Mouse (Mus musculus) CH12.LX (cell line): ENCODE results near the gene Pold1. TPM values are rescaled to one million over a fixed set of nuclear protein-coding genes. Genes with fewer than 3 reads are reported as not detected.

Source experiments
- DNase-seq: peaks from one replicate; pipeline ENCODE4 v3.0.0-alpha.2; 2013; ENCODE audit errors: extremely low read depth
- H3K27ac ChIP-seq: 2 replicates; pipeline ENCODE4 v1.5.1; 2012; ENCODE audit warnings: low read depth, mild to moderate bottlenecking, control low read depth, moderate library complexity; ENCODE audit not compliant: insufficient read depth
- H3K27me3 ChIP-seq: replicated peaks from 2 replicates; pipeline ENCODE3; 2012; ENCODE audit warnings: inconsistent platforms
- H3K36me3 ChIP-seq, 2 experiments: replicated peaks in 1 of 2; 2 replicates each; pipeline versions ENCODE3 to v1.6.1; 2012; ENCODE audit warnings: inconsistent platforms in 1 of 2, low read length in 1 of 2, mild to moderate bottlenecking in 1 of 2, mixed read lengths in 1 of 2, moderate library complexity in 1 of 2; ENCODE audit not compliant: control insufficient read depth in 1 of 2, insufficient read depth in 1 of 2
- H3K4me1 ChIP-seq, 2 experiments: 2 replicates each; pipeline ENCODE4 v1.6.1; 2012; ENCODE audit warnings: inconsistent platforms in 1 of 2, moderate library complexity in 1 of 2; ENCODE audit not compliant: insufficient read depth in 2 of 2, control insufficient read depth in 1 of 2
- H3K4me2 ChIP-seq: 2 replicates; pipeline ENCODE4 v1.6.1; 2012; ENCODE audit warnings: low read depth, mild to moderate bottlenecking, control low read depth; ENCODE audit not compliant: poor library complexity, insufficient read depth, severe bottlenecking
- H3K4me3 ChIP-seq, 3 experiments: fragments of 150-350 bp in 1 of 3; sonication (generic) in 1 of 3; replicated peaks in 1 of 3; 2 replicates each; pipeline versions ENCODE3 to v1.5.1; 2011 to 2012; ENCODE audit warnings: low read depth in 2 of 3, low read length in 2 of 3, mild to moderate bottlenecking in 2 of 3, moderate library complexity in 2 of 3, control low read depth in 1 of 3, improper control_type of control experiment in 1 of 3, inconsistent platforms in 1 of 3, mixed read lengths in 1 of 3; ENCODE audit not compliant: poor library complexity in 1 of 3
- H3K79me2 ChIP-seq: replicated peaks from 2 replicates; pipeline ENCODE4 v1.6.1; 2012; ENCODE audit warnings: mild to moderate bottlenecking, moderate library complexity; ENCODE audit not compliant: control insufficient read depth, poor library complexity, insufficient read depth, severe bottlenecking; ENCODE audit errors: extremely low read depth
- H3K9ac ChIP-seq: 2 replicates; pipeline ENCODE4 v1.6.1; 2012; ENCODE audit warnings: low read depth, mild to moderate bottlenecking, control low read depth, moderate library complexity; ENCODE audit not compliant: insufficient read depth
- H3K9me3 ChIP-seq: replicated peaks from 2 replicates; pipeline ENCODE3; 2012; ENCODE audit warnings: low read length, inconsistent platforms, mixed read lengths
- CHD1 ChIP-seq: IDR thresholded peaks from 2 replicates; pipeline ENCODE4 v1.6.1; 2012; ENCODE audit warnings: low read depth, low read length, improper control_type of control experiment, inconsistent platforms
- CHD2 ChIP-seq: IDR thresholded peaks from 2 replicates; pipeline ENCODE4 v1.6.1; 2011; ENCODE audit warnings: low read length, improper control_type of control experiment
- EP300 ChIP-seq: IDR thresholded peaks from 2 replicates; pipeline ENCODE4 v1.6.1; 2011; ENCODE audit warnings: low read length, improper control_type of control experiment
- ETS1 ChIP-seq: conservative IDR thresholded peaks from 2 replicates; pipeline ENCODE4 v1.6.1; 2012; ENCODE audit warnings: low read depth, mild to moderate bottlenecking, inconsistent platforms, low read length, improper control_type of control experiment, moderate library complexity
- GABPA ChIP-seq: IDR thresholded peaks from 2 replicates; pipeline ENCODE4 v1.6.1; 2012; ENCODE audit warnings: low read depth, low read length, improper control_type of control experiment, inconsistent platforms; ENCODE audit not compliant: insufficient replicate concordance
- HCFC1 ChIP-seq: IDR thresholded peaks from 2 replicates; pipeline ENCODE4 v1.6.1; 2012; ENCODE audit warnings: low read depth, mild to moderate bottlenecking, inconsistent platforms, low read length, improper control_type of control experiment
- IRF4 ChIP-seq: IDR thresholded peaks from 2 replicates; pipeline ENCODE4 v1.6.1; 2014; ENCODE audit warnings: low read depth, mild to moderate bottlenecking, inconsistent platforms, low read length, improper control_type of control experiment
- JUN ChIP-seq: IDR thresholded peaks from 2 replicates; pipeline ENCODE4 v1.6.1; 2011; ENCODE audit warnings: low read depth, mild to moderate bottlenecking, low read length, improper control_type of control experiment, moderate library complexity; ENCODE audit not compliant: insufficient read depth
- JUND ChIP-seq: conservative IDR thresholded peaks from 2 replicates; pipeline ENCODE4 v1.6.1; 2011; ENCODE audit warnings: low read depth, low read length, improper control_type of control experiment
- MAX ChIP-seq: IDR thresholded peaks from 2 replicates; pipeline ENCODE4 v1.6.1; 2011; ENCODE audit warnings: low read length, improper control_type of control experiment
- MAZ ChIP-seq: IDR thresholded peaks from 2 replicates; pipeline ENCODE4 v1.6.1; 2012; ENCODE audit warnings: low read depth, mild to moderate bottlenecking, inconsistent platforms, low read length, improper control_type of control experiment, moderate library complexity
- MXI1 ChIP-seq: IDR thresholded peaks from 2 replicates; pipeline ENCODE4 v1.6.1; 2011; ENCODE audit warnings: mild to moderate bottlenecking, low read depth, low read length, improper control_type of control experiment
- MYC ChIP-seq: IDR thresholded peaks from 2 replicates; pipeline ENCODE4 v1.6.1; 2011; ENCODE audit warnings: low read depth, mild to moderate bottlenecking, improper control_type of control experiment, low read length
- NELFE ChIP-seq: IDR thresholded peaks from 2 replicates; pipeline ENCODE4 v1.6.1; 2011; ENCODE audit warnings: low read depth, low read length, improper control_type of control experiment
- NRF1 ChIP-seq: IDR thresholded peaks from 2 replicates; pipeline ENCODE4 v1.6.1; 2014; ENCODE audit warnings: low read depth, mild to moderate bottlenecking, inconsistent platforms, low read length, improper control_type of control experiment, moderate library complexity
- POLR2A ChIP-seq: IDR thresholded peaks from 2 replicates; pipeline ENCODE4 v1.6.1; 2011; ENCODE audit warnings: low read depth, mild to moderate bottlenecking, improper control_type of control experiment, low read length
- POLR2AphosphoS2 ChIP-seq: IDR thresholded peaks from 2 replicates; pipeline ENCODE4 v1.6.1; 2011; ENCODE audit warnings: low read depth, low read length, improper control_type of control experiment
- RAD21 ChIP-seq: IDR thresholded peaks from 2 replicates; pipeline ENCODE4 v1.6.1; 2011; ENCODE audit warnings: low read depth, mild to moderate bottlenecking, low read length, improper control_type of control experiment, moderate library complexity
- RCOR1 ChIP-seq: conservative IDR thresholded peaks from 2 replicates; pipeline ENCODE4 v1.6.1; 2012; ENCODE audit warnings: low read depth, mild to moderate bottlenecking, inconsistent platforms, low read length, improper control_type of control experiment
- SMC3 ChIP-seq: IDR thresholded peaks from 2 replicates; pipeline ENCODE4 v1.6.1; 2011; ENCODE audit warnings: low read depth, low read length, improper control_type of control experiment
- TBP ChIP-seq: conservative IDR thresholded peaks from 2 replicates; pipeline ENCODE4 v1.6.1; 2011; ENCODE audit warnings: low read depth, low read length, improper control_type of control experiment
- TCF12 ChIP-seq: IDR thresholded peaks from 2 replicates; pipeline ENCODE4 v1.6.1; 2014; ENCODE audit warnings: low read depth, mild to moderate bottlenecking, inconsistent platforms, low read length, improper control_type of control experiment
- UBTF ChIP-seq: IDR thresholded peaks from 2 replicates; pipeline ENCODE4 v1.6.1; 2012; ENCODE audit warnings: low read depth, mild to moderate bottlenecking, inconsistent platforms, low read length, improper control_type of control experiment, moderate library complexity
- USF1 ChIP-seq: IDR thresholded peaks from 2 replicates; pipeline ENCODE4 v1.6.1; 2014; ENCODE audit warnings: low read depth, mild to moderate bottlenecking, inconsistent platforms, low read length, improper control_type of control experiment
- USF2 ChIP-seq: conservative IDR thresholded peaks from 2 replicates; pipeline ENCODE4 v1.6.1; 2011; ENCODE audit warnings: low read depth, low read length, improper control_type of control experiment
- ZMIZ1 ChIP-seq: IDR thresholded peaks from 2 replicates; pipeline ENCODE4 v1.6.1; 2012; ENCODE audit warnings: low read depth, mild to moderate bottlenecking, inconsistent platforms, low read length, improper control_type of control experiment
- ZNF384 ChIP-seq: IDR thresholded peaks from 2 replicates; pipeline ENCODE4 v1.6.1; 2012; ENCODE audit warnings: low read depth, low read length, improper control_type of control experiment, inconsistent platforms
- dilution Hi-C: fragments of 300-500 bp; cut with MboI; formaldehyde crosslinking; loops from 2 replicates; pipeline ENCODE4 v1.14.3; 2020; ENCODE audit warnings: low sequenced_read_pairs; ENCODE audit not compliant: extremely low pct_unique_long_range_greater_than_20kb, extremely low pct_ligation_motif_present
- in situ Hi-C: fragments of 300-500 bp; cut with MboI; formaldehyde crosslinking; loops from 3 replicates; pipeline ENCODE4 v1.14.3; 2019; ENCODE audit warnings: low sequenced_read_pairs, low pct_ligation_motif_present, low pct_unique_long_range_greater_than_20kb, mixed read lengths
- polyA plus RNA-seq: library from polyadenylated mRNA; unstranded; fragments of >175 nt; gene quantifications from 2 replicates; pipeline ENCODE4 v1.2.1, GENCODE M21; 2012; ENCODE audit warnings: low read depth; ENCODE audit not compliant: insufficient read length
- total RNA-seq, 2 experiments: library from RNA; depleted of rRNA; stranded (reverse); fragments of 300-350 nt in 1 of 2; fragments of >200 nt in 1 of 2; gene quantifications; 2 replicates each; pipeline ENCODE4 v1.2.3; 2012 to 2014

Gene Pold1
- total and polyA plus RNA-seq, 3 experiments: 49.3 to 131 (median 67.6) TPM

- TF ChIP-seq TBP: no peak
- TF ChIP-seq JUND: no peak
- TF ChIP-seq SMC3: no peak
- no peak for TF ChIP-seq POLR2AphosphoS2
- no peak for TF ChIP-seq CHD1
- TF ChIP-seq MXI1: no peak
- no peak for TF ChIP-seq RAD21
- no peak for TF ChIP-seq ZNF384
- no peak for TF ChIP-seq MYC
- TF ChIP-seq CHD2: 0 out of 2 replicates have a peak, but pooled peaks have one; percentile 22
- no peak for TF ChIP-seq HCFC1
- TF ChIP-seq MAZ: peak; percentile 82; the same call in 1 of the 2 replicates
- no peak for TF ChIP-seq JUN
These were observed 14.4 kb downstream of the Pold1 start (continued) for GRCm38 (mm10) chr7:44534242-44534641.

- H3K36me3 ChIP-seq: peaks cover 39 to 68% of the 10 kb centered on the region in 2 experiments
- H3K4me2 ChIP-seq: peak overlapping the region; percentile 52
- 0 out of 2 replicates have a peak, but pooled peaks have one; percentile 22 for TF ChIP-seq UBTF
- no peak for TF ChIP-seq ETS1
- no peak overlapping the region; the same call in 1 of the 2 replicates for H3K9ac ChIP-seq
- peak; percentile 44 for DNase-seq
- dilution Hi-C loops (no loop called here), in situ Hi-C loops (no loop called here)
- H3K27me3 ChIP-seq: no peaks in the 10 kb centered on the region
- H3K4me3 ChIP-seq: peak overlapping the region in 2 of 3 experiments; percentile 11 to 43
- H3K79me2 ChIP-seq: peaks cover 10% of the 10 kb centered on the region
- H3K4me1 ChIP-seq: peaks cover 53 to 69% of the 10 kb centered on the region in 2 experiments
- H3K9me3 ChIP-seq: no peaks in the 10 kb centered on the region
- peak overlapping the region; percentile 98 for H3K27ac ChIP-seq
These were observed 15.0 kb downstream of the Pold1 start for GRCm38 (mm10) chr7:44533746-44534045.

GRCm38 (mm10) chr7:44532918-44533745 lies 15.5 kb downstream of the Pold1 start:
- peaks cover 53 to 63% of the 10 kb centered on the region in 2 experiments for H3K4me1 ChIP-seq
- in situ Hi-C loops: no loop called here
- no peak overlapping the region; the same call in 1 of the 2 replicates for H3K9ac ChIP-seq
- peak overlapping the region; percentile 98 for H3K27ac ChIP-seq
- H3K79me2 ChIP-seq: peaks cover 10% of the 10 kb centered on the region
- no peaks in the 10 kb centered on the region for H3K9me3 ChIP-seq
- dilution Hi-C loops: no loop called here
- H3K4me3 ChIP-seq: peak overlapping the region; percentile 10 to 65 (median 51)
- no peaks in the 10 kb centered on the region for H3K27me3 ChIP-seq
- peak; percentile 68 for DNase-seq
- peak overlapping the region; percentile 52 for H3K4me2 ChIP-seq
- peaks cover 36 to 68% of the 10 kb centered on the region in 2 experiments for H3K36me3 ChIP-seq
- TF ChIP-seq USF2 (no peak), RCOR1 (no peak), MAX (peak; percentile 16; the same call in 1 of the 2 replicates), ZMIZ1 (peak; percentile 55; the same call in 1 of the 2 replicates), NRF1 (no peak), MAZ (peak; percentile 83), TCF12 (peak; percentile 98), IRF4 (0 out of 2 replicates have a peak, but pooled peaks have one; percentile 30), MXI1 (0 out of 2 replicates have a peak, but pooled peaks have one; percentile 40), CHD1 (0 out of 2 replicates have a peak, but pooled peaks have one; percentile 43), POLR2A (no peak; the same call in 1 of the 2 replicates), SMC3 (no peak), EP300 (peak; percentile 65; the same call in 1 of the 2 replicates), UBTF (0 out of 2 replicates have a peak, but pooled peaks have one; percentile 35), GABPA (no peak), JUND (no peak), NELFE (0 out of 2 replicates have a peak, but pooled peaks have one; percentile 44), JUN (no peak), USF1 (no peak), MYC (no peak)
